Mouse (Mus musculus): ENCODE measurements around the gene Csrp1. TPM values are rescaled to one million over a fixed set of nuclear protein-coding genes. Genes with fewer than 3 reads are reported as not detected.

The Csrp1 gene
- polyA plus RNA-seq, 1 experiment from 2014 or later: 52.9 TPM

GRCm38 (mm10) chr1:135676938-135677682 lies 42.8 kb upstream of the Csrp1 start:
- no peak overlapping the region for H3K9ac ChIP-seq (replicated peaks; ENCODE audit: low read length)
- no peak overlapping the region for H3K4me3 ChIP-seq (ENCODE audit: low read depth, low read length)
- H3K27ac ChIP-seq (replicated peaks; ENCODE audit: low read depth, low read length): no peak overlapping the region
- no peak for DNase-seq (ENCODE audit: low spot score)
- 55% methylated on average over 8 of the region's 8 CpGs for WGBS
- H3K9me3 ChIP-seq (replicated peaks; ENCODE audit: control insufficient read depth, low read length): no peaks in the 10 kb centered on the region
- no peaks in the 10 kb centered on the region for H3K27me3 ChIP-seq (ENCODE audit: control insufficient read depth, insufficient read depth, low read length)
- no peak for ATAC-seq (replicated peaks; ENCODE audit: insufficient number of reproducible peaks, low FRiP score, low TSS enrichment, low read depth)
- no peak overlapping the region for H3K4me2 ChIP-seq (ENCODE audit: low read depth, low read length)
- H3K4me1 ChIP-seq (ENCODE audit: control insufficient read depth, insufficient read depth, low read length): no peaks in the 10 kb centered on the region
- H3K36me3 ChIP-seq (replicated peaks; ENCODE audit: control insufficient read depth, insufficient read depth, low read depth, low read length): no peaks in the 10 kb centered on the region

DNA sequence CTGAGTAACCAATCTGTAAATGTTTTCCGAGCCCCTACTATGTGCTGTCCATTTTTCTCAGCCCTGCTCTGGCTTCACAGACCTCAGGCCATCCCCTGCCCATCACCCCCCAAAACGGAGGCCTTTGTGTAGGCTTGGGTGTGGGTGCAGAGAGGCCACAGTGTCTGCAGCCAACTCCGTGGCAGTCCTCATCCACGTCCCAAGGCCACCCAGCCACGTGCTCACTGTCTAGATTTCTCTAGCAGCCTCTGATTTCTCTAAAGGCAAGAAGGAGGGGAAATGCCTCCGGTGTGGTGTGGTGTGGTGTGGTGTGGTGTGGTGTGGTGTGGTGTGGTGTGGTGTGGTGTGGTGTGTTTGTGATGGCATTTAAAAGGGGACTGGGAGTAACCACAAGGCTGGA lies 41.7 kb upstream of the Csrp1 start:
- Histone ChIP-seq H3K4me2 (ENCODE audit: low read depth, low read length) (no peak overlapping the region), H3K9ac (replicated peaks; ENCODE audit: low read length) (no peak overlapping the region), H3K36me3 (replicated peaks; ENCODE audit: control insufficient read depth, insufficient read depth, low read depth, low read length) (no peaks in the 10 kb centered on the region), H3K4me3 (ENCODE audit: low read depth, low read length) (no peak overlapping the region), H3K27ac (replicated peaks; ENCODE audit: low read depth, low read length) (no peak overlapping the region), H3K27me3 (ENCODE audit: control insufficient read depth, insufficient read depth, low read length) (no peaks in the 10 kb centered on the region), H3K9me3 (replicated peaks; ENCODE audit: control insufficient read depth, low read length) (no peaks in the 10 kb centered on the region), H3K4me1 (ENCODE audit: control insufficient read depth, insufficient read depth, low read length) (no peaks in the 10 kb centered on the region)
- 80% methylated on average over 6 of the region's 6 CpGs for WGBS
- DNase-seq (ENCODE audit: low spot score) (no peak), ATAC-seq (replicated peaks; ENCODE audit: insufficient number of reproducible peaks, low FRiP score, low TSS enrichment, low read depth) (no peak)

DNA sequence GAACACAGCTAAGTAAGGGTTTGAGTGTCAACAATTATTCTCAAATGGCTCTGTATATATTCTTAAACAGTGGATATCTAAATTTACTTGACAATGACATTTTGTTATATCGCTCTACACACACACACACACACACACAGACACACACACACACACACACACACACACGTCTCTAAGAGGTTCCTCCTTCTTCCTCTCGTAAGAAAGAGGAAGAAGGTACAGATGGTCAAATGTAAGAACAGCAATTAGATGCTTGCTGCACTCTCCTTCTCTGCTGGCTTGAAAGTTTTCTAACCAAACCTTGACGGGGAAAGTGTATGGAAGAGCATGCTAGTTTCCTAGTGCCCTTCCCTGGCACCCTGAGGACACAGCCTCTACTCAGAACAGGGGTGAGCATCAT lies 39.1 kb upstream of the Csrp1 start:
- ATAC-seq (replicated peaks; ENCODE audit: insufficient number of reproducible peaks, low FRiP score, low TSS enrichment, low read depth): no peak
- Histone ChIP-seq H3K36me3 (replicated peaks; ENCODE audit: control insufficient read depth, insufficient read depth, low read depth, low read length) (no peaks in the 10 kb centered on the region), H3K9me3 (replicated peaks; ENCODE audit: control insufficient read depth, low read length) (no peaks in the 10 kb centered on the region), H3K9ac (replicated peaks; ENCODE audit: low read length) (no peak overlapping the region), H3K4me1 (ENCODE audit: control insufficient read depth, insufficient read depth, low read length) (no peaks in the 10 kb centered on the region), H3K4me2 (ENCODE audit: low read depth, low read length) (no peak overlapping the region), H3K27ac (replicated peaks; ENCODE audit: low read depth, low read length) (no peak overlapping the region), H3K27me3 (ENCODE audit: control insufficient read depth, insufficient read depth, low read length) (no peaks in the 10 kb centered on the region), H3K4me3 (ENCODE audit: low read depth, low read length) (no peak overlapping the region)
- 71% methylated on average over 4 of the region's 4 CpGs for WGBS
- no peak for DNase-seq (ENCODE audit: low spot score)

DNA sequence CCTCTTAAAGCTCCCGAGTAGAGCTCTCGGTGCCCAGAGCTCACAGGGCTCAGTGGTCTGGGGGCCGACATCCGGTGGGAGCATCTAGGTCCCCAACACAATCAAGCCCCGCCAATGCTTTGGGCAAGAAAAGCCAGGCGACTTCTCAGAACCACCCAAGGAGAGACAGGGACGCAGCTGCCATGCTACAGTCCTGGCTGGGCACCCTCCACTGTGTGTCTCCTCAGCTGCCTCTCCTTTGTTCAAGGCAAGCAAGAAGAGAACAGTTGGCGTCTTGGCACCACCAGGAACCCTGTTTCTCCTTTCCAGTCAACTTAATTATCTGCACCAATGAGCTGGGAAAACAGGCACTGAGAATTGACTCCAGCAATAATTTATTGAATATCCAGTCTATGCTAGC lies 38.7 kb upstream of the Csrp1 start:
- Histone ChIP-seq H3K27me3 (ENCODE audit: control insufficient read depth, insufficient read depth, low read length) (no peaks in the 10 kb centered on the region), H3K9ac (replicated peaks; ENCODE audit: low read length) (no peak overlapping the region), H3K4me2 (ENCODE audit: low read depth, low read length) (no peak overlapping the region), H3K27ac (replicated peaks; ENCODE audit: low read depth, low read length) (no peak overlapping the region), H3K36me3 (replicated peaks; ENCODE audit: control insufficient read depth, insufficient read depth, low read depth, low read length) (no peaks in the 10 kb centered on the region), H3K4me3 (ENCODE audit: low read depth, low read length) (no peak overlapping the region), H3K9me3 (replicated peaks; ENCODE audit: control insufficient read depth, low read length) (no peaks in the 10 kb centered on the region), H3K4me1 (ENCODE audit: control insufficient read depth, insufficient read depth, low read length) (no peaks in the 10 kb centered on the region)
- no peak for ATAC-seq (replicated peaks; ENCODE audit: insufficient number of reproducible peaks, low FRiP score, low TSS enrichment, low read depth)
- whole genome bisulfite sequencing: 83% methylated on average over 8 of the region's 8 CpGs
- DNase-seq (ENCODE audit: low spot score): no peak

DNA sequence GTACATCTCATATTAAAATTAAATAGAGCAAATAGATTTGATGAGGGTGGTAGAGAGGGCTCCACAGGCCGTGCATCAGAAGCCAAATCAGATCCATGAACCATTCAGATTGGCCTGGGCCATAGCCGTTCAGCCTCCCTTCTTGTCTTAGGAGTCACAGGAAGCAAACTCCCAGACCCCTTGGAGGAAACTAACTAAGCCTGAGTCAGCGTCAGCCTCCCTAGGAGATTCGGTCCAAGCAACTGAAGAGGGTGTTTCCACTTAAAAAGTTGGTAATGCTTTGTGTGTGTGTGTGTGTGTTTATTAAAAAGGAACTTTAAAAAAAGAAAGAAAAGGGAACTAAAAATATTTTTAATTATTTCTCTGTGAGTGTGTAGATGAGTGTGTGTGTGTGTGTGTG lies 35.0 kb upstream of the Csrp1 start:
- no peak for ATAC-seq (replicated peaks; ENCODE audit: insufficient number of reproducible peaks, low FRiP score, low TSS enrichment, low read depth)
- no peaks in the 10 kb centered on the region for H3K4me1 ChIP-seq (ENCODE audit: control insufficient read depth, insufficient read depth, low read length)
- WGBS: 60% methylated on average over 4 of the region's 4 CpGs
- H3K4me3 ChIP-seq (ENCODE audit: low read depth, low read length): no peak overlapping the region
- H3K9ac ChIP-seq (replicated peaks; ENCODE audit: low read length): no peak overlapping the region
- no peak overlapping the region for H3K27ac ChIP-seq (replicated peaks; ENCODE audit: low read depth, low read length)
- H3K36me3 ChIP-seq (replicated peaks; ENCODE audit: control insufficient read depth, insufficient read depth, low read depth, low read length): no peaks in the 10 kb centered on the region
- H3K4me2 ChIP-seq (ENCODE audit: low read depth, low read length): no peak overlapping the region
- H3K27me3 ChIP-seq (ENCODE audit: control insufficient read depth, insufficient read depth, low read length): peaks cover 4% of the 10 kb centered on the region; the same call in 1 of the 2 replicates
- no peaks in the 10 kb centered on the region for H3K9me3 ChIP-seq (replicated peaks; ENCODE audit: control insufficient read depth, low read length)
- DNase-seq (ENCODE audit: low spot score): no peak

GRCm38 (mm10) chr1:135685316-135685715 lies 34.5 kb upstream of the Csrp1 start:
- no peak overlapping the region for H3K4me2 ChIP-seq (ENCODE audit: low read depth, low read length)
- H3K27ac ChIP-seq (replicated peaks; ENCODE audit: low read depth, low read length): no peak overlapping the region
- no peaks in the 10 kb centered on the region for H3K4me1 ChIP-seq (ENCODE audit: control insufficient read depth, insufficient read depth, low read length)
- WGBS: 54% methylated on average over 6 of the region's 6 CpGs
- peaks cover 4% of the 10 kb centered on the region; the same call in 1 of the 2 replicates for H3K27me3 ChIP-seq (ENCODE audit: control insufficient read depth, insufficient read depth, low read length)
- DNase-seq (ENCODE audit: low spot score) (no peak), ATAC-seq (replicated peaks; ENCODE audit: insufficient number of reproducible peaks, low FRiP score, low TSS enrichment, low read depth) (no peak)
- no peaks in the 10 kb centered on the region for H3K9me3 ChIP-seq (replicated peaks; ENCODE audit: control insufficient read depth, low read length)
- no peak overlapping the region for H3K9ac ChIP-seq (replicated peaks; ENCODE audit: low read length)
- H3K4me3 ChIP-seq (ENCODE audit: low read depth, low read length): no peak overlapping the region
- no peaks in the 10 kb centered on the region for H3K36me3 ChIP-seq (replicated peaks; ENCODE audit: control insufficient read depth, insufficient read depth, low read depth, low read length)

DNA sequence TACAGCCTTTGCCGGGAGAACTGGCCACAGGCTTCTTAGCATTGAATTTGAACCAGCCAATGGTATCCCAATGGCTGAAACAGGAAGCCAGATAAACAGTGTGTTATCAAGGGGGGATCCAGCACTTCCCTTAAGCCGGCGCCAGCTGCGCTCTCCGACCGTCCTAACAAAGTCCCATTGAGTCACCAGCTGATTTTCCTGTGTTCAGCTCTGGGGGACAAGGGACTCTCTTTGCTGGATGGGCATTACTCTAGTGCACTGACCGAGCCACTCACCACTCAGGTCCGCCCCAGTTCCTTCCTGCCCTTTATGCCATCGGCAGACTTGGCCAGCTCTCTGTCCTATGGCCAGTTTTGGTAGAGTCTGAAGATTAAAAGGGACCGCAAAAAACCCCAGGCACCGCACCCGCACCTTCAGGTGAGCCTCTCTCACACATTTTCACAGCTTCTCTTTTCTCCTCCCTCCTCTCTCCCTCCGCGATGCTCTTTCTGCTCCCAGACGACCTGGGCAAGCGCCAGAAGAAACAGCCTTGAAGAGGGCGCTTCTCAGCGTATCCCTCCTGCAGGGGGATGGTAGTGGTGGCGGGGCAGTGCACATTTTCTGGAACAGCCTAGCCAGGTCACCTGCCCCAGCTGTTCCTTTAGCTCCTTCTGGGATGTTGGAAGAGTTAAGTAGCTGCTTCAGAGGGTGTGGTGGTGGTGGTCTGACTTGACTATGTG lies 32.9 kb upstream of the Csrp1 start:
- Histone ChIP-seq H3K4me3 (ENCODE audit: low read depth, low read length) (peak overlapping the region; percentile 71), H3K27ac (replicated peaks; ENCODE audit: low read depth, low read length) (no peak overlapping the region), H3K9me3 (replicated peaks; ENCODE audit: control insufficient read depth, low read length) (no peaks in the 10 kb centered on the region), H3K4me1 (ENCODE audit: control insufficient read depth, insufficient read depth, low read length) (no peaks in the 10 kb centered on the region), H3K4me2 (ENCODE audit: low read depth, low read length) (peak overlapping the region; percentile 94), H3K36me3 (replicated peaks; ENCODE audit: control insufficient read depth, insufficient read depth, low read depth, low read length) (no peaks in the 10 kb centered on the region), H3K27me3 (ENCODE audit: control insufficient read depth, insufficient read depth, low read length) (peaks cover 4% of the 10 kb centered on the region; the same call in 1 of the 2 replicates), H3K9ac (replicated peaks; ENCODE audit: low read length) (peak overlapping the region; percentile 84)
- no peak for ATAC-seq (replicated peaks; ENCODE audit: insufficient number of reproducible peaks, low FRiP score, low TSS enrichment, low read depth)
- peak; percentile 64 for DNase-seq (ENCODE audit: low spot score)
- under 1% methylated on average over 19 of the region's 19 CpGs for WGBS
